Mouse (Mus musculus) MEL (cell line): ENCODE measurements around the gene Scarb1. TPM values are rescaled to one million over a fixed set of nuclear protein-coding genes. Genes with fewer than 3 reads are reported as not detected.

Source experiments
- DNase-seq: peaks from one replicate; pipeline ENCODE4 v3.0.0; 2011; ENCODE audit warnings: low read depth, low spot score
- H3K27ac ChIP-seq: 2 replicates; pipeline ENCODE4 v1.5.1; 2012; ENCODE audit warnings: low read depth, mild to moderate bottlenecking, control low read depth, low read length, moderate library complexity; ENCODE audit not compliant: control insufficient read depth
- H3K27me3 ChIP-seq, 2 experiments: fragments of 150-350 bp in 1 of 2; sonication (generic) in 1 of 2; 2 replicates each; pipeline ENCODE4 v1.6.1; 2012; ENCODE audit warnings: low read length in 2 of 2, mild to moderate bottlenecking in 2 of 2, improper control_type of control experiment in 1 of 2, moderate library complexity in 1 of 2; ENCODE audit not compliant: insufficient read depth in 2 of 2, control insufficient read depth in 1 of 2
- H3K36me3 ChIP-seq, 2 experiments: 2 replicates each; pipeline ENCODE4 v1.6.1; 2012 to 2014; ENCODE audit warnings: low read length in 2 of 2, improper control_type of control experiment in 1 of 2, inconsistent platforms in 1 of 2, mild to moderate bottlenecking in 1 of 2; ENCODE audit not compliant: insufficient read depth in 2 of 2, control insufficient read depth in 1 of 2
- H3K4me1 ChIP-seq, 2 experiments: fragments of 150-350 bp in 1 of 2; sonication (generic) in 1 of 2; 2 replicates each; pipeline ENCODE4 v1.6.1; 2012; ENCODE audit warnings: low read length in 2 of 2, improper control_type of control experiment in 1 of 2, mild to moderate bottlenecking in 1 of 2; ENCODE audit not compliant: insufficient read depth in 2 of 2, control insufficient read depth in 1 of 2
- H3K4me3 ChIP-seq, 2 experiments: fragments of 150-350 bp in 1 of 2; sonication (generic) in 1 of 2; 2 replicates each; pipeline ENCODE4 v1.5.1; 2012; ENCODE audit warnings: low read depth in 2 of 2, low read length in 2 of 2, mild to moderate bottlenecking in 2 of 2, moderate library complexity in 2 of 2, control low read depth in 1 of 2, improper control_type of control experiment in 1 of 2; ENCODE audit not compliant: control insufficient read depth in 1 of 2, insufficient read depth in 1 of 2
- H3K79me2 ChIP-seq: 2 replicates; pipeline ENCODE4 v1.6.1; 2012; ENCODE audit warnings: mild to moderate bottlenecking, low read length, moderate library complexity; ENCODE audit not compliant: control insufficient read depth, poor library complexity, insufficient read depth
- H3K9ac ChIP-seq: 2 replicates; pipeline ENCODE4 v1.6.1; 2012; ENCODE audit warnings: low read depth, mild to moderate bottlenecking, control low read depth, low read length, moderate library complexity; ENCODE audit not compliant: control insufficient read depth, poor library complexity, severe bottlenecking
- H3K9me3 ChIP-seq: fragments of 150-350 bp; sonication (generic); replicated peaks from 2 replicates; pipeline ENCODE4 v1.6.1; 2012; ENCODE audit warnings: mild to moderate bottlenecking, low read length, improper control_type of control experiment, moderate library complexity; ENCODE audit not compliant: insufficient read depth
- BHLHE40 ChIP-seq: IDR thresholded peaks from 2 replicates; pipeline ENCODE4 v1.6.1; 2012; ENCODE audit warnings: low read depth, mild to moderate bottlenecking, inconsistent platforms, low read length, improper control_type of control experiment, borderline replicate concordance
- CHD1 ChIP-seq: IDR thresholded peaks from 2 replicates; pipeline ENCODE4 v1.6.1; 2012; ENCODE audit warnings: low read depth, mild to moderate bottlenecking, inconsistent platforms, low read length, improper control_type of control experiment
- CTCF ChIP-seq, 3 experiments: IDR thresholded peaks in 2 of 3; conservative IDR thresholded peaks in 1 of 3; 2 replicates each; pipeline ENCODE4 v1.5.1; 2011 to 2012; ENCODE audit warnings: low read length in 3 of 3, low read depth in 2 of 3, mild to moderate bottlenecking in 2 of 3, improper control_type of control experiment in 1 of 3, inconsistent platforms in 1 of 3, mixed read lengths in 1 of 3, moderate library complexity in 1 of 3; ENCODE audit not compliant: control insufficient read depth in 1 of 3, insufficient read depth in 1 of 3, poor library complexity in 1 of 3, severe bottlenecking in 1 of 3
- E2F4 ChIP-seq: IDR thresholded peaks from 2 replicates; pipeline ENCODE4 v1.6.1; 2011; ENCODE audit warnings: low read depth, low read length, improper control_type of control experiment, borderline replicate concordance
- ETS1 ChIP-seq: IDR thresholded peaks from 2 replicates; pipeline ENCODE4 v1.6.1; 2012; ENCODE audit warnings: low read depth, mild to moderate bottlenecking, inconsistent platforms, low read length, improper control_type of control experiment, moderate library complexity
- GABPA ChIP-seq: IDR thresholded peaks from 2 replicates; pipeline ENCODE4 v1.6.1; 2012; ENCODE audit warnings: low read depth, mild to moderate bottlenecking, inconsistent platforms, low read length, improper control_type of control experiment, moderate library complexity
- GATA1 ChIP-seq: IDR thresholded peaks from 2 replicates; pipeline ENCODE4 v1.6.1; 2011; ENCODE audit warnings: low read depth, low read length, improper control_type of control experiment
- HCFC1 ChIP-seq: IDR thresholded peaks from 2 replicates; pipeline ENCODE4 v1.6.1; 2012; ENCODE audit warnings: low read depth, mild to moderate bottlenecking, inconsistent platforms, low read length, improper control_type of control experiment, moderate library complexity
- KAT2A ChIP-seq: conservative IDR thresholded peaks from 2 replicates; pipeline ENCODE4 v1.6.1; 2012; ENCODE audit warnings: low read depth, low read length, improper control_type of control experiment, inconsistent platforms
- MAFK ChIP-seq: IDR thresholded peaks from 2 replicates; pipeline ENCODE4 v1.6.1; 2011; ENCODE audit warnings: low read depth, mild to moderate bottlenecking, low read length, improper control_type of control experiment, borderline replicate concordance
- MAX ChIP-seq: IDR thresholded peaks from 2 replicates; pipeline ENCODE4 v1.6.1; 2011; ENCODE audit warnings: low read length, improper control_type of control experiment
- MEF2A ChIP-seq: IDR thresholded peaks from 2 replicates; pipeline ENCODE4 v1.6.1; 2014; ENCODE audit warnings: low read depth, mild to moderate bottlenecking, inconsistent platforms, low read length, improper control_type of control experiment; ENCODE audit not compliant: poor library complexity, insufficient replicate concordance, severe bottlenecking; ENCODE audit errors: extremely low read depth
- MXI1 ChIP-seq: IDR thresholded peaks from 2 replicates; pipeline ENCODE4 v1.6.1; 2011; ENCODE audit warnings: mild to moderate bottlenecking, low read depth, low read length, improper control_type of control experiment
- MYB ChIP-seq: IDR thresholded peaks from 2 replicates; pipeline ENCODE4 v1.6.1; 2011; ENCODE audit warnings: mild to moderate bottlenecking, low read depth, low read length, improper control_type of control experiment
- MYC ChIP-seq: IDR thresholded peaks from 2 replicates; pipeline ENCODE4 v1.6.1; 2011; ENCODE audit warnings: low read depth, mild to moderate bottlenecking, low read length, improper control_type of control experiment, moderate library complexity
- NELFE ChIP-seq: IDR thresholded peaks from 2 replicates; pipeline ENCODE4 v1.6.1; 2011; ENCODE audit warnings: low read depth, low read length, improper control_type of control experiment
- POLR2A ChIP-seq, 2 experiments: IDR thresholded peaks; 2 replicates each; pipeline ENCODE4 v1.6.1; 2011 to 2012; ENCODE audit warnings: low read length in 2 of 2, mild to moderate bottlenecking in 2 of 2, control low read depth in 1 of 2, improper control_type of control experiment in 1 of 2, low read depth in 1 of 2, moderate library complexity in 1 of 2; ENCODE audit not compliant: control insufficient read depth in 1 of 2, insufficient read depth in 1 of 2, poor library complexity in 1 of 2
- POLR2AphosphoS5 ChIP-seq: IDR thresholded peaks from 2 replicates; pipeline ENCODE4 v1.6.1; 2012; ENCODE audit warnings: low read depth, borderline replicate concordance, mild to moderate bottlenecking, inconsistent platforms, low read length, moderate library complexity, mixed read lengths
- RAD21 ChIP-seq: IDR thresholded peaks from 2 replicates; pipeline ENCODE4 v1.6.1; 2011; ENCODE audit warnings: mild to moderate bottlenecking, low read depth, low read length, improper control_type of control experiment
- RCOR1 ChIP-seq: IDR thresholded peaks from 2 replicates; pipeline ENCODE4 v1.6.1; 2012; ENCODE audit warnings: low read depth, mild to moderate bottlenecking, inconsistent platforms, low read length, improper control_type of control experiment
- SMC3 ChIP-seq: IDR thresholded peaks from 2 replicates; pipeline ENCODE4 v1.6.1; 2011; ENCODE audit warnings: low read depth, low read length, improper control_type of control experiment
- TAL1 ChIP-seq: IDR thresholded peaks from 2 replicates; pipeline ENCODE4 v1.6.1; 2012; ENCODE audit warnings: mild to moderate bottlenecking, inconsistent platforms, low read length, moderate library complexity, mixed read lengths
- TBP ChIP-seq: IDR thresholded peaks from 2 replicates; pipeline ENCODE4 v1.8.0; 2011; ENCODE audit warnings: low read depth, low read length, improper control_type of control experiment
- UBTF ChIP-seq: IDR thresholded peaks from 2 replicates; pipeline ENCODE4 v1.6.1; 2012; ENCODE audit warnings: low read depth, mild to moderate bottlenecking, inconsistent platforms, low read length, improper control_type of control experiment, moderate library complexity, borderline replicate concordance; ENCODE audit not compliant: insufficient read depth
- USF1 ChIP-seq: IDR thresholded peaks from 2 replicates; pipeline ENCODE4 v1.6.1; 2014; ENCODE audit warnings: low read depth, mild to moderate bottlenecking, inconsistent platforms, low read length, improper control_type of control experiment, moderate library complexity
- ZC3H11A ChIP-seq: IDR thresholded peaks from 2 replicates; pipeline ENCODE4 v1.6.1; 2012; ENCODE audit warnings: low read depth, mild to moderate bottlenecking, inconsistent platforms, low read length, improper control_type of control experiment
- ZKSCAN1 ChIP-seq: IDR thresholded peaks from 2 replicates; pipeline ENCODE4 v1.6.1; 2012; ENCODE audit warnings: low read depth, mild to moderate bottlenecking, inconsistent platforms, low read length, improper control_type of control experiment, moderate library complexity
- ZMIZ1 ChIP-seq: IDR thresholded peaks from 2 replicates; pipeline ENCODE4 v1.6.1; 2012; ENCODE audit warnings: low read depth, mild to moderate bottlenecking, inconsistent platforms, low read length, improper control_type of control experiment, moderate library complexity
- ZNF384 ChIP-seq: IDR thresholded peaks from 2 replicates; pipeline ENCODE4 v1.6.1; 2012; ENCODE audit warnings: low read depth, mild to moderate bottlenecking, inconsistent platforms, low read length, improper control_type of control experiment
- polyA plus RNA-seq, 2 experiments: library from polyadenylated mRNA; stranded (reverse) in 1 of 2; unstranded in 1 of 2; fragments of >175 nt in 1 of 2; fragments of >200 nt in 1 of 2; gene quantifications; 2 replicates each; pipeline versions ENCODE4 v1.2.1 to v1.2.4; 2012; ENCODE audit warnings: low replicate concordance in 2 of 2, low read depth in 1 of 2; ENCODE audit not compliant: insufficient read length in 2 of 2, insufficient read depth in 1 of 2, missing spikeins in 1 of 2
- total RNA-seq: library from RNA; depleted of rRNA; stranded (reverse); fragments of 300-350 nt; gene quantifications from 2 replicates; pipeline ENCODE4 v1.2.3, GENCODE M21; 2012

Scarb1 gene
- total and polyA plus RNA-seq, 3 experiments: 53.1 to 98.3 TPM; not detected in 1

DNA sequence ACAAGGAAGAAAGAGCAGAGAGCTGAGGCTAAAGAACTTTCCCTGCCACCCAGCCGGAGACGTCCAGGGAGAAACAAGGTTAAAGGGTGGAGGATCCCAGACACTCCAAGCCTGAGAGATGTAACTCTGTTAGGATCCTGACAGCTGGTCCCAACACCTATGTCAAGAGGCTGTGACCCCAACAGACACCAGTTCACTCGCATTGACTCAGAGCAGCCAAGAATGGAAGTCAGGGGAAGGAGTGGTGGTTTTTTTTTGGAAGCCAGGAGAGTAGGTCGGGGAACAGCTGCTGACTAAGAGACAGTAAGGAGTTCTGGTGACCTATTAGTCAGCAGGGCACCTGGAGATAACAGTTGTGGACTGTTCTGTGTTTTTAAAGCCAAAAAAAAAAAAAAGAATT lies 31.1 kb upstream of the Scarb1 start:
- Histone ChIP-seq H3K4me1 (peaks cover 2 to 11% of the 10 kb centered on the region in 2 experiments; a peak in 3 of 4 replicates), H3K9ac (no peak overlapping the region), H3K4me3 (no peak overlapping the region), H3K27ac (no peak overlapping the region), H3K27me3 (no peaks in the 10 kb centered on the region), H3K9me3 (no peaks in the 10 kb centered on the region), H3K36me3 (no peaks in the 10 kb centered on the region; a peak in 2 of 4 replicates), H3K79me2 (no peaks in the 10 kb centered on the region)
- DNase-seq: no peak
- TF ChIP-seq ZNF384 (peak; percentile 53), RCOR1 (no peak), GATA1 (no peak), ZC3H11A (no peak)

DNA sequence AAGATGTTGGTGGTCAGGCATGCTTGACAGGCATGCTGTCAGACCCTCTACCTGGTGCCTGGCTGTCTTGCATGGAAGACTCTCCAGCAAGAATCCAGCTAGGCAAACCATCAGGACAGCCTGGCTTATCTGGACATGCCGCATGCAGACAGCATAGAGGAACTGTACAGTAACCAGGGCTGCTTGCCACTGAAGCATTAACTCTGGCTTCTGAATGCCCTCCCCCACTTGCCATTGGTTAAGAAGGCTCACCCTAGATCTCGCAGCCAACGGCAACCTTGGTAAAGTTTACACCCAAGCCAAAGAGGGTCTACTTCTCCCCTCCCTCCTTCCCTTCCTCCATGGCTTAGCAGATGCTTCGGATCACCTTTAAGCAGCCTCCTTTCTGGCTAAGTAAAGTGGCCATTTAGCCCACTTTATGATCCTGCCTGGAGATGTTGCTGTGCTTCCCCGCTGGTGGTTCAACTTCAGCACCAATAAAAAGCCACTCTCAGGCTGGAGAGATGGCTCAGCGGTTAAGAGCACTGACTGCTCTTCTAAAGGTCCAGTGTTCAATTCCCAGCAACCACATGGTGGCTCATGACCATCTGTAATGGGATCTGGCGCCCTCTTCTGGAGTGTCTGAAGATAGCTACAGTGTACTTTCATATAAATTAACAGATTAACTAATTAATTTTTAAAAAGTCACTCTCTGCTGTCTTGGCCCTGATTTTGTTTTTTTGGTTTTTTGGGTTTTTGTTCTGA lies 30.2 kb upstream of the Scarb1 start:
- no peaks in the 10 kb centered on the region for H3K9me3 ChIP-seq
- peaks cover 2 to 11% of the 10 kb centered on the region in 2 experiments; a peak in 3 of 4 replicates for H3K4me1 ChIP-seq
- H3K27ac ChIP-seq: peak overlapping the region; percentile 56; the same call in 1 of the 2 replicates
- H3K27me3 ChIP-seq: no peaks in the 10 kb centered on the region
- DNase-seq: peak; percentile 95
- H3K79me2 ChIP-seq: no peaks in the 10 kb centered on the region
- H3K9ac ChIP-seq: no peak overlapping the region
- H3K4me3 ChIP-seq: peak overlapping the region in 1 of 2 experiments; percentile 15; a peak in 1 of 4 replicates
- no peaks in the 10 kb centered on the region; a peak in 2 of 4 replicates for H3K36me3 ChIP-seq
- TF ChIP-seq BHLHE40: no peak
- no peak for TF ChIP-seq ETS1
- no peak for TF ChIP-seq UBTF
- no peak for TF ChIP-seq ZNF384
- TF ChIP-seq TAL1: peak; percentile 45
- TF ChIP-seq MAX: no peak
- no peak for TF ChIP-seq GABPA
- no peak for TF ChIP-seq MEF2A
- peak; percentile 59; the same call in 1 of the 2 replicates for TF ChIP-seq ZMIZ1
- TF ChIP-seq RAD21: peak; percentile 25
- no peak for TF ChIP-seq POLR2AphosphoS5
- TF ChIP-seq MAFK: no peak
- peak; percentile 42 for TF ChIP-seq SMC3
- peak; percentile 56 for TF ChIP-seq MYC
- no peak for TF ChIP-seq ZC3H11A
- peak; percentile 40 to 66 (median 45); a peak in 5 of 6 replicates for TF ChIP-seq CTCF (IDR thresholded peaks at IDR 0.05 in 2 of 3, conservative IDR thresholded peaks at IDR 0.05 in 1 of 3; ENCODE audit: control insufficient read depth in 1 of 3, insufficient read depth in 1 of 3, low read depth in 2 of 3, low read length in 3 of 3, poor library complexity in 1 of 3, severe bottlenecking in 1 of 3)
- TF ChIP-seq CHD1: no peak
- peak; percentile 98 for TF ChIP-seq TBP
- no peak for TF ChIP-seq ZKSCAN1
- TF ChIP-seq USF1: no peak
- TF ChIP-seq RCOR1: no peak
- peak in 1 of 2 experiments; percentile 65; a peak in 2 of 4 replicates for TF ChIP-seq POLR2A (IDR thresholded peaks at IDR 0.05; ENCODE audit: control insufficient read depth in 1 of 2, insufficient read depth in 1 of 2, low read depth in 1 of 2, low read length in 2 of 2, poor library complexity in 1 of 2)
- TF ChIP-seq KAT2A: no peak
- TF ChIP-seq NELFE: peak; percentile 44
- no peak for TF ChIP-seq MYB
- no peak for TF ChIP-seq HCFC1
- TF ChIP-seq E2F4: no peak
- TF ChIP-seq MXI1: no peak
